Mouse (Mus musculus) small intestine, adult 2 months (tissue): ENCODE data around the gene AI481877.

Source experiments
- CTCF ChIP-seq: fragments of 200-500 bp; IDR thresholded peaks from 2 replicates; pipeline ENCODE4 v1.5.1; 2012; ENCODE audit warnings: low read depth, mild to moderate bottlenecking, control low read depth, inconsistent platforms, low read length, moderate library complexity, mixed read lengths; ENCODE audit not compliant: insufficient replicate concordance, insufficient read length; ENCODE audit errors: extremely low read depth
- POLR2A ChIP-seq: fragments of 200-500 bp; IDR thresholded peaks from 2 replicates; pipeline ENCODE4 v1.6.1; 2012; ENCODE audit warnings: low read depth, mild to moderate bottlenecking, control low read depth, inconsistent platforms, low read length, moderate library complexity

DNA sequence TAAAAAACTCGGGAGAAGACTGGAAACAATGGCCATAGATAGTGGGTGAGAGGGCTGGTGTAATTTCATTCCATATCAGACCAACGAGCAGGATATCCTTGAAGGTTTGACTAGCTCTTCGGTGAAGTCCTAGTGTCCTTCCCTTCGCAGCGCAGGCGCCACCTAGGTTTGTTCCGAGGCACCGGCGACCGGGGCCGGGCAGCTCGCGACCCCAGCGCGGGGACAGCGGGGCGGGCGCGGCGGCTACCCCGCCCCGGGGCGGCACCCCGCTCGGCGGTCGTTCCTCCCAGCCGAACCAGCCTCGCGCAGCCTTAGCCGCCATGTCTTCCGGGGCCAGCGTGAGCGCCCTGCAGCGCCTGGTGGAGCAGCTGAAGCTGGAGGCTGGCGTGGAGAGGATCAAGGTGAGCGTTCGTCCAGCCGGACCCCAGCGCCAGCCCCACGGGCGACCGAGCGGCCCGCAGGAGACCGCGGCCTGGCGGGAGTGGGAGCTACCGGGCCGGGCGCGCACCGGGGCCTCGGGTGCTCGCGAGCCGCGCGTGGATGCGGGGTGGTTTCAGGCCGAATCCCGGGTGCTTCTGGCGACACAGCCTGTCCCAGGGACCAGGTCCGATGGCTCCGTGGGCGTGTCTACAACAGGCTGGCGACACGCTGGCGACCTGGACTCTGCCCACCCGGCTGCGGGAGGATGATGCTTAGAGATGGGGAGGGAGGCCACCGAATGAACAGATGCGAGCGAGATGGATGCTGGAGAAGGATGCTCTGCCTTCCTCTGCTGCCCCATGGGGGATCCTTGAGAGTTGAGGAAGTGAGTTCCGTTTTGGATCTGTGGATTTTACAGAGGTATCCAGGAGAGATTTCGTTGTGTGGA, 103.6 kb downstream of the AI481877 start, which contains the start of gene Gng10:
- 0 out of 2 replicates have a peak, but pooled peaks have one; percentile 11 for TF ChIP-seq CTCF
- no peak for TF ChIP-seq POLR2A
